Mouse (Mus musculus) MEL (cell line): ENCODE measurements around the gene Arhgap35. TPM values are rescaled to one million over a fixed set of nuclear protein-coding genes. Genes with fewer than 3 reads are reported as not detected.

Source experiments
- DNase-seq: peaks from one replicate; pipeline ENCODE4 v3.0.0; 2011; ENCODE audit warnings: low read depth, low spot score
- H3K27ac ChIP-seq: 2 replicates; pipeline ENCODE4 v1.5.1; 2012; ENCODE audit warnings: low read depth, mild to moderate bottlenecking, control low read depth, low read length, moderate library complexity; ENCODE audit not compliant: control insufficient read depth
- H3K27me3 ChIP-seq, 2 experiments: fragments of 150-350 bp in 1 of 2; sonication (generic) in 1 of 2; 2 replicates each; pipeline ENCODE4 v1.6.1; 2012; ENCODE audit warnings: low read length in 2 of 2, mild to moderate bottlenecking in 2 of 2, improper control_type of control experiment in 1 of 2, moderate library complexity in 1 of 2; ENCODE audit not compliant: insufficient read depth in 2 of 2, control insufficient read depth in 1 of 2
- H3K36me3 ChIP-seq, 2 experiments: 2 replicates each; pipeline ENCODE4 v1.6.1; 2012 to 2014; ENCODE audit warnings: low read length in 2 of 2, improper control_type of control experiment in 1 of 2, inconsistent platforms in 1 of 2, mild to moderate bottlenecking in 1 of 2; ENCODE audit not compliant: insufficient read depth in 2 of 2, control insufficient read depth in 1 of 2
- H3K4me1 ChIP-seq, 2 experiments: fragments of 150-350 bp in 1 of 2; sonication (generic) in 1 of 2; 2 replicates each; pipeline ENCODE4 v1.6.1; 2012; ENCODE audit warnings: low read length in 2 of 2, improper control_type of control experiment in 1 of 2, mild to moderate bottlenecking in 1 of 2; ENCODE audit not compliant: insufficient read depth in 2 of 2, control insufficient read depth in 1 of 2
- H3K4me3 ChIP-seq, 2 experiments: fragments of 150-350 bp in 1 of 2; sonication (generic) in 1 of 2; 2 replicates each; pipeline ENCODE4 v1.5.1; 2012; ENCODE audit warnings: low read depth in 2 of 2, low read length in 2 of 2, mild to moderate bottlenecking in 2 of 2, moderate library complexity in 2 of 2, control low read depth in 1 of 2, improper control_type of control experiment in 1 of 2; ENCODE audit not compliant: control insufficient read depth in 1 of 2, insufficient read depth in 1 of 2
- H3K79me2 ChIP-seq: 2 replicates; pipeline ENCODE4 v1.6.1; 2012; ENCODE audit warnings: mild to moderate bottlenecking, low read length, moderate library complexity; ENCODE audit not compliant: control insufficient read depth, poor library complexity, insufficient read depth
- H3K9ac ChIP-seq: 2 replicates; pipeline ENCODE4 v1.6.1; 2012; ENCODE audit warnings: low read depth, mild to moderate bottlenecking, control low read depth, low read length, moderate library complexity; ENCODE audit not compliant: control insufficient read depth, poor library complexity, severe bottlenecking
- H3K9me3 ChIP-seq: fragments of 150-350 bp; sonication (generic); replicated peaks from 2 replicates; pipeline ENCODE4 v1.6.1; 2012; ENCODE audit warnings: mild to moderate bottlenecking, low read length, improper control_type of control experiment, moderate library complexity; ENCODE audit not compliant: insufficient read depth
- CTCF ChIP-seq, 3 experiments: IDR thresholded peaks in 2 of 3; conservative IDR thresholded peaks in 1 of 3; 2 replicates each; pipeline ENCODE4 v1.5.1; 2011 to 2012; ENCODE audit warnings: low read length in 3 of 3, low read depth in 2 of 3, mild to moderate bottlenecking in 2 of 3, improper control_type of control experiment in 1 of 3, inconsistent platforms in 1 of 3, mixed read lengths in 1 of 3, moderate library complexity in 1 of 3; ENCODE audit not compliant: control insufficient read depth in 1 of 3, insufficient read depth in 1 of 3, poor library complexity in 1 of 3, severe bottlenecking in 1 of 3
- E2F4 ChIP-seq: IDR thresholded peaks from 2 replicates; pipeline ENCODE4 v1.6.1; 2011; ENCODE audit warnings: low read depth, low read length, improper control_type of control experiment, borderline replicate concordance
- EP300 ChIP-seq, 2 experiments: IDR thresholded peaks; 2 replicates each; pipeline ENCODE4 v1.6.1; 2011; ENCODE audit warnings: improper control_type of control experiment in 2 of 2, low read length in 2 of 2, low read depth in 1 of 2, mild to moderate bottlenecking in 1 of 2
- ETS1 ChIP-seq: IDR thresholded peaks from 2 replicates; pipeline ENCODE4 v1.6.1; 2012; ENCODE audit warnings: low read depth, mild to moderate bottlenecking, inconsistent platforms, low read length, improper control_type of control experiment, moderate library complexity
- GABPA ChIP-seq: IDR thresholded peaks from 2 replicates; pipeline ENCODE4 v1.6.1; 2012; ENCODE audit warnings: low read depth, mild to moderate bottlenecking, inconsistent platforms, low read length, improper control_type of control experiment, moderate library complexity
- HCFC1 ChIP-seq: IDR thresholded peaks from 2 replicates; pipeline ENCODE4 v1.6.1; 2012; ENCODE audit warnings: low read depth, mild to moderate bottlenecking, inconsistent platforms, low read length, improper control_type of control experiment, moderate library complexity
- JUND ChIP-seq: IDR thresholded peaks from 2 replicates; pipeline ENCODE4 v1.6.1; 2011; ENCODE audit warnings: low read depth, mild to moderate bottlenecking, improper control_type of control experiment, low read length
- KAT2A ChIP-seq: conservative IDR thresholded peaks from 2 replicates; pipeline ENCODE4 v1.6.1; 2012; ENCODE audit warnings: low read depth, low read length, improper control_type of control experiment, inconsistent platforms
- MAFK ChIP-seq: IDR thresholded peaks from 2 replicates; pipeline ENCODE4 v1.6.1; 2011; ENCODE audit warnings: low read depth, mild to moderate bottlenecking, low read length, improper control_type of control experiment, borderline replicate concordance
- MAX ChIP-seq: IDR thresholded peaks from 2 replicates; pipeline ENCODE4 v1.6.1; 2011; ENCODE audit warnings: low read length, improper control_type of control experiment
- MAZ ChIP-seq: IDR thresholded peaks from 2 replicates; pipeline ENCODE4 v1.6.1; 2012; ENCODE audit warnings: low read depth, mild to moderate bottlenecking, inconsistent platforms, low read length, improper control_type of control experiment
- MEF2A ChIP-seq: IDR thresholded peaks from 2 replicates; pipeline ENCODE4 v1.6.1; 2014; ENCODE audit warnings: low read depth, mild to moderate bottlenecking, inconsistent platforms, low read length, improper control_type of control experiment; ENCODE audit not compliant: poor library complexity, insufficient replicate concordance, severe bottlenecking; ENCODE audit errors: extremely low read depth
- MYB ChIP-seq: IDR thresholded peaks from 2 replicates; pipeline ENCODE4 v1.6.1; 2011; ENCODE audit warnings: mild to moderate bottlenecking, low read depth, low read length, improper control_type of control experiment
- MYC ChIP-seq: IDR thresholded peaks from 2 replicates; pipeline ENCODE4 v1.6.1; 2011; ENCODE audit warnings: low read depth, mild to moderate bottlenecking, low read length, improper control_type of control experiment, moderate library complexity
- NELFE ChIP-seq: IDR thresholded peaks from 2 replicates; pipeline ENCODE4 v1.6.1; 2011; ENCODE audit warnings: low read depth, low read length, improper control_type of control experiment
- POLR2AphosphoS2 ChIP-seq: IDR thresholded peaks from 2 replicates; pipeline ENCODE4 v1.6.1; 2011; ENCODE audit warnings: low read length, improper control_type of control experiment
- RAD21 ChIP-seq: IDR thresholded peaks from 2 replicates; pipeline ENCODE4 v1.6.1; 2011; ENCODE audit warnings: mild to moderate bottlenecking, low read depth, low read length, improper control_type of control experiment
- RCOR1 ChIP-seq: IDR thresholded peaks from 2 replicates; pipeline ENCODE4 v1.6.1; 2012; ENCODE audit warnings: low read depth, mild to moderate bottlenecking, inconsistent platforms, low read length, improper control_type of control experiment
- SIN3A ChIP-seq: IDR thresholded peaks from 2 replicates; pipeline ENCODE4 v1.6.1; 2012; ENCODE audit warnings: low read length, improper control_type of control experiment, inconsistent platforms
- TAL1 ChIP-seq: IDR thresholded peaks from 2 replicates; pipeline ENCODE4 v1.6.1; 2012; ENCODE audit warnings: mild to moderate bottlenecking, inconsistent platforms, low read length, moderate library complexity, mixed read lengths
- TBP ChIP-seq: IDR thresholded peaks from 2 replicates; pipeline ENCODE4 v1.8.0; 2011; ENCODE audit warnings: low read depth, low read length, improper control_type of control experiment
- TCF12 ChIP-seq: IDR thresholded peaks from 2 replicates; pipeline ENCODE4 v1.6.1; 2014; ENCODE audit warnings: low read depth, mild to moderate bottlenecking, inconsistent platforms, low read length, improper control_type of control experiment, moderate library complexity
- UBTF ChIP-seq: IDR thresholded peaks from 2 replicates; pipeline ENCODE4 v1.6.1; 2012; ENCODE audit warnings: low read depth, mild to moderate bottlenecking, inconsistent platforms, low read length, improper control_type of control experiment, moderate library complexity, borderline replicate concordance; ENCODE audit not compliant: insufficient read depth
- USF1 ChIP-seq: IDR thresholded peaks from 2 replicates; pipeline ENCODE4 v1.6.1; 2014; ENCODE audit warnings: low read depth, mild to moderate bottlenecking, inconsistent platforms, low read length, improper control_type of control experiment, moderate library complexity
- ZMIZ1 ChIP-seq: IDR thresholded peaks from 2 replicates; pipeline ENCODE4 v1.6.1; 2012; ENCODE audit warnings: low read depth, mild to moderate bottlenecking, inconsistent platforms, low read length, improper control_type of control experiment, moderate library complexity
- ZNF384 ChIP-seq: IDR thresholded peaks from 2 replicates; pipeline ENCODE4 v1.6.1; 2012; ENCODE audit warnings: low read depth, mild to moderate bottlenecking, inconsistent platforms, low read length, improper control_type of control experiment
- polyA plus RNA-seq, 2 experiments: library from polyadenylated mRNA; stranded (reverse) in 1 of 2; unstranded in 1 of 2; fragments of >175 nt in 1 of 2; fragments of >200 nt in 1 of 2; gene quantifications; 2 replicates each; pipeline versions ENCODE4 v1.2.1 to v1.2.4; 2012; ENCODE audit warnings: low replicate concordance in 2 of 2, low read depth in 1 of 2; ENCODE audit not compliant: insufficient read length in 2 of 2, insufficient read depth in 1 of 2, missing spikeins in 1 of 2
- total RNA-seq: library from RNA; depleted of rRNA; stranded (reverse); fragments of 300-350 nt; gene quantifications from 2 replicates; pipeline ENCODE4 v1.2.3, GENCODE M21; 2012

The Arhgap35 gene
- total and polyA plus RNA-seq, 3 experiments: 7.4 to 13.4 TPM; not detected in 1

GRCm38 (mm10) chr7:16613461-16614170 is 1.2 kb downstream of the Arhgap35 start:
- Histone ChIP-seq H3K9me3 (no peaks in the 10 kb centered on the region), H3K4me3 (peak overlapping the region; percentile 57 to 89)
- TF ChIP-seq ZNF384 (no peak), USF1 (no peak), MYB (no peak), E2F4 (no peak), TBP (no peak), GABPA (no peak), HCFC1 (no peak), UBTF (no peak), RAD21 (no peak), MEF2A (no peak), TAL1 (no peak), EP300 (IDR thresholded peaks at IDR 0.05; ENCODE audit: low read depth in 1 of 2, low read length in 2 of 2) (no peak), KAT2A (no peak)
- TF ChIP-seq, all 39 proteins: peak for 0
- H3K79me2 ChIP-seq: peaks cover 24% of the 10 kb centered on the region
- H3K27ac ChIP-seq: no peak overlapping the region
- peaks cover 12 to 25% of the 10 kb centered on the region in 2 experiments for H3K4me1 ChIP-seq
- H3K9ac ChIP-seq: peak overlapping the region; percentile 90
- DNase-seq: peak; percentile 43
- H3K27me3 ChIP-seq: no peaks in the 10 kb centered on the region
- peaks cover 0 to 17% of the 10 kb centered on the region in 2 experiments; a peak in 3 of 4 replicates for H3K36me3 ChIP-seq

GRCm38 (mm10) chr7:16610345-16610744 is 4.4 kb downstream of the Arhgap35 start:
- H3K9me3 ChIP-seq: no peaks in the 10 kb centered on the region
- no peak for TF ChIP-seq ZNF384
- TF ChIP-seq SIN3A: no peak
- TF ChIP-seq MYC: no peak
- no peak for TF ChIP-seq EP300 (IDR thresholded peaks at IDR 0.05; ENCODE audit: low read depth in 1 of 2, low read length in 2 of 2)
- TF ChIP-seq UBTF: no peak
- TF ChIP-seq E2F4: no peak
- no peak for TF ChIP-seq JUND
- no peak for TF ChIP-seq TAL1
- no peak for TF ChIP-seq POLR2AphosphoS2
- TF ChIP-seq CTCF (IDR thresholded peaks at IDR 0.05 in 2 of 3, conservative IDR thresholded peaks at IDR 0.05 in 1 of 3; ENCODE audit: control insufficient read depth in 1 of 3, insufficient read depth in 1 of 3, low read depth in 2 of 3, low read length in 3 of 3, poor library complexity in 1 of 3, severe bottlenecking in 1 of 3): no peak
- TF ChIP-seq TCF12: no peak
- TF ChIP-seq RCOR1: no peak
- no peak for TF ChIP-seq NELFE
- no peak for TF ChIP-seq MAFK
- no peak for TF ChIP-seq ETS1
- TF ChIP-seq MAZ: no peak
- TF ChIP-seq MAX: no peak
- no peak for TF ChIP-seq ZMIZ1
- TF ChIP-seq, all 39 proteins: peak for 0
- Histone ChIP-seq H3K27me3 (no peaks in the 10 kb centered on the region), H3K9ac (no peak overlapping the region), H3K4me1 (peaks cover 5 to 15% of the 10 kb centered on the region in 2 experiments; a peak in 3 of 4 replicates), H3K36me3 (peaks cover 0 to 12% of the 10 kb centered on the region in 2 experiments; a peak in 3 of 4 replicates), H3K4me3 (no peak overlapping the region), H3K79me2 (peaks cover 28% of the 10 kb centered on the region), H3K27ac (no peak overlapping the region)
- DNase-seq: no peak
